Mouse (Mus musculus) stomach, embryonic 16.5 days (tissue): ENCODE measurements around the gene Cdk5r2. TPM values are rescaled to one million over a fixed set of nuclear protein-coding genes. Genes with fewer than 3 reads are reported as not detected.
"Not testable (repeated sequence)": the region's sequence is repeated elsewhere in the genome, so short reads cannot be mapped to it uniquely, and the experiment has no call there.

Experiments
- ATAC-seq: fragments of 200-750 bp; cut with Nextera tagmentation; 2 replicates; pipeline ENCODE4 v1.8.0; 2017; ENCODE audit warnings: moderate number of reproducible peaks, moderate TSS enrichment; ENCODE audit not compliant: insufficient read depth, low FRiP score
- H3K27ac ChIP-seq: fragments of 300-500 bp; sonication (generic); 2 replicates; pipeline ENCODE4 v1.5.1; 2014; ENCODE audit warnings: low read length
- H3K27me3 ChIP-seq: fragments of 300-500 bp; sonication (generic); 2 replicates; pipeline ENCODE4 v1.6.1; 2014; ENCODE audit warnings: low read length, control low read depth, mixed read lengths; ENCODE audit not compliant: control insufficient read depth, insufficient read depth
- H3K36me3 ChIP-seq: fragments of 300-500 bp; sonication (generic); 2 replicates; pipeline ENCODE4 v1.6.1; 2014; ENCODE audit warnings: low read length; ENCODE audit not compliant: control insufficient read depth, insufficient read depth
- H3K4me1 ChIP-seq: fragments of 300-500 bp; sonication (generic); 2 replicates; pipeline ENCODE4 v1.6.1; 2014; ENCODE audit warnings: low read length, control low read depth, mixed read lengths; ENCODE audit not compliant: control insufficient read depth, insufficient read depth
- H3K4me2 ChIP-seq: fragments of 300-500 bp; sonication (generic); 2 replicates; pipeline ENCODE4 v1.6.1; 2014; ENCODE audit warnings: low read depth, low read length, mixed read lengths
- H3K4me3 ChIP-seq: fragments of 300-500 bp; sonication (generic); replicated peaks from 2 replicates; pipeline ENCODE4 v1.5.1; 2014; ENCODE audit warnings: mild to moderate bottlenecking, low read length
- H3K9ac ChIP-seq: fragments of 300-500 bp; sonication (generic); 2 replicates; pipeline ENCODE4 v1.6.1; 2014; ENCODE audit warnings: low read length
- H3K9me3 ChIP-seq: fragments of 300-500 bp; sonication (generic); replicated peaks from 2 replicates; pipeline ENCODE4 v1.6.1; 2016; ENCODE audit warnings: low read length, control low read depth; ENCODE audit not compliant: control insufficient read depth
- WGBS: fragments of 180-500 bp; shearing (Covaris S2); extraction: QIAGEN DNeasy Blood & Tissue Kit; methylation state at CpG from one replicate; pipeline ENCODE4 v1.1.7; 2014; 5-methylcytosine and 5-hydroxymethylcytosine counted together
- polyA plus RNA-seq: library from polyadenylated mRNA; unstranded; fragments of >200 nt; fragmentation: Nextera tagmentation; extraction: Ambion mirVana; gene quantifications from 2 replicates; pipeline ENCODE4 v1.2.1, GENCODE M21; 2015

Gene Cdk5r2
- polyA plus RNA-seq, 1 experiment from 2014 or later = 0.06 TPM

GRCm38 (mm10) chr1:74815965-74816364 is 38.8 kb upstream of the Cdk5r2 start:
- not testable (repeated sequence) for H3K4me3 ChIP-seq, H3K4me1 ChIP-seq, H3K4me2 ChIP-seq, H3K9ac ChIP-seq, H3K9me3 ChIP-seq, ATAC-seq, H3K27me3 ChIP-seq, H3K36me3 ChIP-seq, H3K27ac ChIP-seq
- 79% methylated on average over 6 of the region's 6 CpGs for WGBS

GRCm38 (mm10) chr1:74816612-74817199 is 38.0 kb upstream of the Cdk5r2 start:
- 6% methylated on average over 38 of the region's 38 CpGs for WGBS
- H3K9me3 ChIP-seq = no peaks in the 10 kb centered on the region
- peak overlapping the region; percentile 91 for H3K27ac ChIP-seq
- H3K9ac ChIP-seq = peak overlapping the region; percentile 94
- H3K4me3 ChIP-seq = peak overlapping the region; percentile 86
- H3K36me3 ChIP-seq = no peaks in the 10 kb centered on the region
- H3K27me3 ChIP-seq = no peaks in the 10 kb centered on the region
- peak overlapping the region; percentile 64 for H3K4me2 ChIP-seq
- ATAC-seq = peak; percentile 90
- H3K4me1 ChIP-seq = peaks cover 4% of the 10 kb centered on the region; the same call in 1 of the 2 replicates

- Histone ChIP-seq H3K27me3 (no peaks in the 10 kb centered on the region), H3K9ac (peak overlapping the region; percentile 94), H3K4me2 (peak overlapping the region; percentile 64), H3K9me3 (no peaks in the 10 kb centered on the region), H3K4me1 (peaks cover 4% of the 10 kb centered on the region; the same call in 1 of the 2 replicates), H3K36me3 (no peaks in the 10 kb centered on the region), H3K4me3 (peak overlapping the region; percentile 86), H3K27ac (peak overlapping the region; percentile 91)
- ATAC-seq = no peak
- WGBS = 11% methylated on average over 14 of the region's 14 CpGs
Observed at GRCm38 (mm10) chr1:74817219-74817618, 37.5 kb upstream of the Cdk5r2 start.

- H3K4me3 ChIP-seq = no peak overlapping the region
- ATAC-seq = no peak
- 95% methylated on average over 1 of the region's 1 CpGs for WGBS
- no peak overlapping the region for H3K4me2 ChIP-seq
- no peaks in the 10 kb centered on the region for H3K9me3 ChIP-seq
- H3K27me3 ChIP-seq = no peaks in the 10 kb centered on the region
- H3K9ac ChIP-seq = no peak overlapping the region
- H3K27ac ChIP-seq = no peak overlapping the region
- H3K36me3 ChIP-seq = no peaks in the 10 kb centered on the region
- peaks cover 4% of the 10 kb centered on the region; the same call in 1 of the 2 replicates for H3K4me1 ChIP-seq
Observed at GRCm38 (mm10) chr1:74818509-74818908, 36.2 kb upstream of the Cdk5r2 start.

DNA sequence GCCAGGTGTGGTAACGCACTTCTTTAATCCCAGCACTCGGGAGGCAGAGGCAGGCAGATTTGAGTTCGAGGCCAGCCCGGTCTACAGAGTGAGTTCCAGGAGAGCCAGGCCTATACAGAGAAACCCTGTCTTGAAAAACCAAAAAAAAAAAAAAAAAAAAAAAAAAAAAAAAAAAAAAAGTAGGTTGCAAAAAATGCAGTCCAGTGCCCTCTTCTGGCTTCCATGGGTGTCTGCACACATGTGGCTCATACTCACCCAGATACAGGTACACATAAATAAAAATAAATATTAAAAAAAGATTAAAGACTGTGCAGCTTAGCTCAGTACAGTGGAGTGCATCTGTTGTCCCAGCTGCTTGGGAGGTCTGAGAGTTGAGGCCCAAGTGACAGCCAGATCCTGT is 31.1 kb upstream of the Cdk5r2 start:
- H3K9me3 ChIP-seq, H3K27ac ChIP-seq, ATAC-seq, H3K27me3 ChIP-seq, H3K4me1 ChIP-seq, H3K36me3 ChIP-seq, H3K9ac ChIP-seq, H3K4me2 ChIP-seq, H3K4me3 ChIP-seq: not testable (repeated sequence)
- 96% methylated on average over 4 of the region's 4 CpGs for WGBS

DNA sequence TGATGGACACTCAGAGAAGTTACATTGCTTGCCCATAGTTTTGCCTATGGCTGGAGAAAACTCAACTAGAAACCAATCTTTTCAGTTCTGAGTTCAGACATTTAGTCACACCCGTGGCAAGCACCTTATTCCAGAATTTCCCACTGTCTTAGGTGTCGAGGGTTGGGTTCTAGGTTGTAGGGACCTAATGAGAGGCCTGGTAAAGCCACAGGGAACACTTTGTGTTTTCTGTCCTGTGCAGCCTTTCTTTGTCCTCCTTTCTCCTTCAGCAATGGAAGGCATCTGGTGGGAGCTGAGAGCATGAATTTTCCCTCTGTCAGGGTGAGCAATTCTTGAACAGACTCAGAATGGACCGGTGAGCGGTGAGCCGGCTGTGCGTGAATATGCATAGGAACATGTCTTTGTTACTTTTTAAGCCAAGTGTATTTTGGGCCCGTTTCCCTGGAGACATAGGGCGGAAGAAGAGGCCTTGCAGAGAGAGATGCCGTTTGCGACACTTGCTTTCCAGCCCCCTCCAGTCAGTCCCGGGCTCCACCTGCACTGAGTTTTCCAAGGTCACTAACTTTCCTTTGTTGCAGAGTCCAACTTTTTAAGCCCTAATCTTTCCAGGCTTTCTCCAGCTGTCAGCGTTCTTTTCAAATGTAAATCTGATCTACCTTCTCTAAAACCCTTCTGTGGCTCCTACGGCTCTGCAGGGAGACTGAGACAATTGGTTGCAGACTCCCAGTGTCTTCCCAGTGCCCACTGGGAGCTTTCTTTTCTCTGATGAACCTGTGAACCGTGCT is 30.0 kb upstream of the Cdk5r2 start:
- Histone ChIP-seq H3K4me2 (no peak overlapping the region), H3K9ac (no peak overlapping the region), H3K9me3 (no peaks in the 10 kb centered on the region), H3K36me3 (no peaks in the 10 kb centered on the region), H3K27me3 (no peaks in the 10 kb centered on the region), H3K27ac (no peak overlapping the region), H3K4me1 (no peaks in the 10 kb centered on the region), H3K4me3 (no peak overlapping the region)
- 32% methylated on average over 14 of the region's 14 CpGs for WGBS
- ATAC-seq = no peak

GRCm38 (mm10) chr1:74830061-74830460 is 24.7 kb upstream of the Cdk5r2 start:
- no peaks in the 10 kb centered on the region for H3K4me1 ChIP-seq
- H3K4me3 ChIP-seq = no peak overlapping the region
- no peak overlapping the region for H3K9ac ChIP-seq
- H3K36me3 ChIP-seq = no peaks in the 10 kb centered on the region
- ATAC-seq = no peak
- no peaks in the 10 kb centered on the region; the same call in 1 of the 2 replicates for H3K27me3 ChIP-seq
- H3K27ac ChIP-seq = no peak overlapping the region
- no peaks in the 10 kb centered on the region for H3K9me3 ChIP-seq
- H3K4me2 ChIP-seq = no peak overlapping the region
- WGBS = 77% methylated on average over 9 of the region's 9 CpGs

GRCm38 (mm10) chr1:74833255-74833654 is 21.5 kb upstream of the Cdk5r2 start:
- WGBS = 80% methylated on average over 3 of the region's 3 CpGs
- no peak overlapping the region for H3K4me3 ChIP-seq
- H3K9ac ChIP-seq = no peak overlapping the region
- H3K4me2 ChIP-seq = no peak overlapping the region
- H3K27ac ChIP-seq = no peak overlapping the region
- ATAC-seq = no peak
- no peaks in the 10 kb centered on the region for H3K9me3 ChIP-seq
- H3K36me3 ChIP-seq = no peaks in the 10 kb centered on the region
- no peaks in the 10 kb centered on the region for H3K4me1 ChIP-seq
- H3K27me3 ChIP-seq = no peaks in the 10 kb centered on the region; the same call in 1 of the 2 replicates

DNA sequence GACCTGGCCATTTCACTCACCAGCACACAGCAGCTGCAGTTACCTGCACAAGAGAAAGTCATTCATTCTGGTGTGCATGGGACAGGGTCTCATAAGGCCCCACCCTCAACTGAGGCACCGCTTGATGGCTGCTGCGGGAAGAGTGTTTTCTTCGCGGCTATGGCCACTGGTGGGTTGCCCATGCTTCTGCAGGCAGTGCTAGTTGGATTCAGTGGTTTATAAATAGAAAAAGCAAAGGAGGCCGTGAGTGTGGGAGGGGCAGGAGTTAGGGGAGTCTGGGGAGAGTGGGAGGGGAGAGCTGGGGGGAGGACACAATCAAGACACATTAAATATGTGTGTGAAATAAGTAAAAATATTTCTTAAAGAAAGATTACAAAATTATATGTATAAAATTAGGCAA is 11.6 kb upstream of the Cdk5r2 start:
- Histone ChIP-seq H3K9me3 (no peaks in the 10 kb centered on the region), H3K36me3 (no peaks in the 10 kb centered on the region), H3K4me1 (no peaks in the 10 kb centered on the region), H3K27me3 (peaks cover 3% of the 10 kb centered on the region; the same call in 1 of the 2 replicates), H3K4me3 (no peak overlapping the region), H3K9ac (no peak overlapping the region), H3K4me2 (no peak overlapping the region), H3K27ac (no peak overlapping the region)
- no peak for ATAC-seq
- WGBS = 73% methylated on average over 5 of the region's 5 CpGs
